Mouse (Mus musculus) C2C12 (cell line): ENCODE results near the gene Tmem245. TPM values are rescaled to one million over a fixed set of nuclear protein-coding genes. Genes with fewer than 3 reads are reported as not detected.
A peak's percentile ranks its signal among the peaks of the same experiment; 100 is the strongest.

Experiments
- H3K27me3 ChIP-seq: one replicate; pipeline ENCODE4 v1.6.1; 2011; ENCODE audit not compliant: control insufficient read depth, insufficient read depth, insufficient read length
- H3K36me3 ChIP-seq: one replicate; pipeline ENCODE4 v1.6.1; 2011; ENCODE audit not compliant: control insufficient read depth, insufficient read depth
- H3K4me3 ChIP-seq: one replicate; pipeline ENCODE4 v1.5.1; 2011; ENCODE audit warnings: mild to moderate bottlenecking, control low read depth; ENCODE audit not compliant: poor library complexity, insufficient read depth, severe bottlenecking
- H3K79me2 ChIP-seq: one replicate; pipeline ENCODE4 v1.6.1; 2011; ENCODE audit not compliant: control insufficient read depth, insufficient read depth
- H3K79me3 ChIP-seq: one replicate; pipeline ENCODE4 v1.6.1; 2011; ENCODE audit warnings: low read depth, control low read depth
- H3ac ChIP-seq: one replicate; pipeline ENCODE3; 2011; ENCODE audit warnings: low read depth; ENCODE audit not compliant: control insufficient read depth, insufficient read length
- CEBPB ChIP-seq: IDR thresholded peaks from one replicate; pipeline ENCODE4 v1.6.1; 2011; ENCODE audit warnings: low read depth, mild to moderate bottlenecking, control low read depth, moderate library complexity
- CTCF ChIP-seq: IDR thresholded peaks from one replicate; pipeline ENCODE4 v1.5.1; 2011; ENCODE audit not compliant: control insufficient read depth, insufficient read depth, insufficient read length
- FOSL1 ChIP-seq: IDR thresholded peaks from one replicate; pipeline ENCODE4 v1.8.0; 2011; ENCODE audit warnings: mild to moderate bottlenecking, low read length; ENCODE audit not compliant: poor library complexity, insufficient read depth, severe bottlenecking
- MAX ChIP-seq: IDR thresholded peaks from one replicate; pipeline ENCODE4 v1.6.1; 2011; ENCODE audit warnings: mild to moderate bottlenecking, control low read depth
- MYOD1 ChIP-seq: IDR thresholded peaks from one replicate; pipeline ENCODE4 v1.6.1; 2011; ENCODE audit warnings: low read depth; ENCODE audit not compliant: control insufficient read depth, insufficient read length
- MYOG ChIP-seq: IDR thresholded peaks from one replicate; pipeline ENCODE4 v1.6.1; 2011; ENCODE audit not compliant: control insufficient read depth, insufficient read length; ENCODE audit errors: extremely low read depth
- USF1 ChIP-seq: IDR thresholded peaks from one replicate; pipeline ENCODE4 v1.6.1; 2011; ENCODE audit warnings: low read depth, mild to moderate bottlenecking, control low read depth, moderate library complexity
- polyA plus RNA-seq: library from polyadenylated mRNA; unstranded; fragments of >200 nt; fragmentation: generic; extraction: Trizol; gene quantifications from one replicate; pipeline ENCODE4 v1.2.1, GENCODE M21; 2012; ENCODE audit warnings: missing spikeins

Gene Tmem245
- polyA plus RNA-seq, 1 experiment, result 5.7 TPM

- Histone ChIP-seq H3K36me3 (peaks cover 10% of the 10 kb centered on the region), H3K79me3 (peaks cover 35% of the 10 kb centered on the region), H3K27me3 (no peaks in the 10 kb centered on the region), H3K4me3 (peak overlapping the region; percentile 72), H3K79me2 (peaks cover 49% of the 10 kb centered on the region), H3ac (peak overlapping the region; percentile 73)
- TF ChIP-seq CTCF (no peak), USF1 (no peak), MAX (no peak), MYOD1 (no peak), CEBPB (no peak), MYOG (no peak), FOSL1 (no peak)
Measured at GRCm38 (mm10) chr4:56864417-56865001, 82.7 kb downstream of the Tmem245 start.

GRCm38 (mm10) chr4:56864016-56864415 is 83.2 kb downstream of the Tmem245 start:
- H3K4me3 ChIP-seq, result peak overlapping the region; percentile 72
- peaks cover 10% of the 10 kb centered on the region for H3K36me3 ChIP-seq
- no peak for TF ChIP-seq MYOD1
- TF ChIP-seq FOSL1, result peak; percentile 36
- peak overlapping the region; percentile 73 for H3ac ChIP-seq
- H3K79me3 ChIP-seq, result peaks cover 35% of the 10 kb centered on the region
- no peaks in the 10 kb centered on the region for H3K27me3 ChIP-seq
- peaks cover 54% of the 10 kb centered on the region for H3K79me2 ChIP-seq

- H3K27me3 ChIP-seq, result no peaks in the 10 kb centered on the region
Measured at GRCm38 (mm10) chr4:56861551-56861950, 85.7 kb downstream of the Tmem245 start.

GRCm38 (mm10) chr4:56858733-56859132 is 88.5 kb downstream of the Tmem245 start:
- H3K27me3 ChIP-seq, result no peaks in the 10 kb centered on the region
- peaks cover 91% of the 10 kb centered on the region for H3K79me2 ChIP-seq
- TF ChIP-seq MYOD1, result no peak
- no peak for TF ChIP-seq CTCF
- TF ChIP-seq MYOG, result no peak
- no peak for TF ChIP-seq MAX
- TF ChIP-seq FOSL1, result no peak
- TF ChIP-seq USF1, result no peak
- TF ChIP-seq CEBPB, result no peak

More at GRCm38 (mm10) chr4:56861551-56861950, 85.7 kb downstream of the Tmem245 start:
- Histone ChIP-seq H3ac (no peak overlapping the region), H3K4me3 (no peak overlapping the region), H3K79me2 (peaks cover 72% of the 10 kb centered on the region), H3K36me3 (peaks cover 10% of the 10 kb centered on the region), H3K79me3 (peaks cover 43% of the 10 kb centered on the region)
- TF ChIP-seq MYOD1, result no peak
- no peak for TF ChIP-seq USF1

GRCm38 (mm10) chr4:56856371-56856949 is 90.8 kb downstream of the Tmem245 start:
- TF ChIP-seq MAX, result no peak
- TF ChIP-seq USF1, result no peak
- TF ChIP-seq CEBPB, result no peak
- no peak for TF ChIP-seq FOSL1
- peak; percentile 25 for TF ChIP-seq MYOD1
- no peak for TF ChIP-seq MYOG
- H3K4me3 ChIP-seq, result no peak overlapping the region
- no peak overlapping the region for H3ac ChIP-seq
- peaks cover 90% of the 10 kb centered on the region for H3K79me2 ChIP-seq
- H3K36me3 ChIP-seq, result peaks cover 10% of the 10 kb centered on the region
- no peaks in the 10 kb centered on the region for H3K27me3 ChIP-seq
- peaks cover 47% of the 10 kb centered on the region for H3K79me3 ChIP-seq

More at GRCm38 (mm10) chr4:56858733-56859132, 88.5 kb downstream of the Tmem245 start:
- Histone ChIP-seq H3K36me3 (peaks cover 10% of the 10 kb centered on the region), H3ac (no peak overlapping the region), H3K79me3 (peaks cover 50% of the 10 kb centered on the region), H3K4me3 (no peak overlapping the region)

GRCm38 (mm10) chr4:56855935-56856334 is 91.3 kb downstream of the Tmem245 start:
- Histone ChIP-seq H3K4me3 (no peak overlapping the region), H3K79me2 (peaks cover 91% of the 10 kb centered on the region), H3K36me3 (peaks cover 9% of the 10 kb centered on the region), H3ac (no peak overlapping the region), H3K79me3 (peaks cover 45% of the 10 kb centered on the region), H3K27me3 (no peaks in the 10 kb centered on the region)
- TF ChIP-seq USF1, result no peak
- TF ChIP-seq MYOD1, result no peak
- no peak for TF ChIP-seq MAX
- no peak for TF ChIP-seq CEBPB
- TF ChIP-seq FOSL1, result no peak
